Mouse (Mus musculus): Measurements from ENCODE around the gene Gm39115.

- no peak for TF ChIP-seq POLR2A (IDR thresholded peaks at IDR 0.05; ENCODE audit: low read depth, low read length)
- no peak for TF ChIP-seq CTCF (IDR thresholded peaks at IDR 0.05; ENCODE audit: borderline replicate concordance, insufficient read depth, low read length)
Observed at GRCm38 (mm10) chr7:142096701-142097100, 39.1 kb downstream of the Gm39115 start.
